Mouse (Mus musculus) kidney, adult 8-10 months (tissue): ENCODE measurements around the gene Spr.
"Not testable (repeated sequence)": the region's sequence is repeated elsewhere in the genome, so short reads cannot be mapped to it uniquely, and the experiment has no call there.

Experiments used
- DNase-seq, 2 experiments: peaks; one replicate each; pipeline ENCODE4 v3.0.0; 2022

Spr gene

DNA sequence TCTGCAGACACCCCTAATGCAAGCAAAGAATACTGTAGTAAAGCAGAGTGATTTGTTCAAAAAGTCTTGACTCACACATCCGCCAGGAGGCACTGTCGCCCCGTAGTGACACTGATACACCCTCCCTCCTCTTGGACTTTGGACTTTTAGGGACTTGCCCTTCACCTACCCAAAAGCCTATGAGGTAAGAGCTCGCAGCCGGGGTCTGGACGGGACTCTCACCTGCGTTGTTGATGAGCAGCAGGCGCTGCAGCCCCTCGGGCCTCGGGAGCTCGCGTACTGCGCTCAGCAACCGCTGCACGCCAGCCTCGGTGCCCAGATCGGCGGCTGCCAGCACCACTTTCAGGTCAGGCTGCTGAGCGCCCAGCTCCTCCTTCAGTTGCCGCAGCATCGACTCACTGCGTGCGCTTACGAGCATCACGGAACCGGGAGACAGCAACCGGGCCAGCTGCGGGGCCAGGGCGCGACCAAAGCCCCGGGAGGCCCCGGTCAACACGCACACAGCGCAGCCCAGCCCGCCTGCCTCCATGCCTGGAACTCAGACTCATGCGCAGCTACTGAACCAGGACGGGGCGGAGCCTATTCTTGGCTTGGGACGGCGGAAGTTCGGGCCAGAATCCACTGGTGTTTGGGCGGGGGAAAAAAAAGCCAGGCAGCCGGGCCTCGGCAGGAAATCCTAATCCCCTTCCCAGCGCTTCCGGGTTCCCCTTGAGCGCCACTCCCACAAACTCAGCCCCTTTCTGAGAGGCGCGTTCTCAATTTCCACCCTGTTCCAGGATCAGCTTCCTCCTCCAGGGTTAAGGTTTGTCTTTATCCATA is at the start of gene Spr:
Gene Spr (minus strand): TSS at position 550 of the 819 bp plus-strand sequence.
- DNase-seq = peak; percentile 95 to 97

DNA sequence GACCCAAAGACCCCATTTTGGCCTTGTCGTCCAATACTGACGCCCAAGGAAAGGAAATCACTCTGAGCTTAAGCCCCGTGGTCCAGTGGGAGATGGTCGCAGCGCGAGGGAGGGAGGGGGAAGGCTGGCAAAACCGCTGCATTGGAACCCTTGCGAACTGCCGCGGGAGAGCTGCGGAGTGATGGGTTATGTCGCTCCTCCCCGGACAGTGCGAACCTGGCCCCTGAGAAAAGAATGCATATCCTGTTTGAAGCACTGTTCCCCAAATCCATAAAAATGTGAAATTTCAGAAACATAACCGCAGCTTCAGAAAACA is 49.1 kb upstream of the Spr start:
- DNase-seq = no peak

DNA sequence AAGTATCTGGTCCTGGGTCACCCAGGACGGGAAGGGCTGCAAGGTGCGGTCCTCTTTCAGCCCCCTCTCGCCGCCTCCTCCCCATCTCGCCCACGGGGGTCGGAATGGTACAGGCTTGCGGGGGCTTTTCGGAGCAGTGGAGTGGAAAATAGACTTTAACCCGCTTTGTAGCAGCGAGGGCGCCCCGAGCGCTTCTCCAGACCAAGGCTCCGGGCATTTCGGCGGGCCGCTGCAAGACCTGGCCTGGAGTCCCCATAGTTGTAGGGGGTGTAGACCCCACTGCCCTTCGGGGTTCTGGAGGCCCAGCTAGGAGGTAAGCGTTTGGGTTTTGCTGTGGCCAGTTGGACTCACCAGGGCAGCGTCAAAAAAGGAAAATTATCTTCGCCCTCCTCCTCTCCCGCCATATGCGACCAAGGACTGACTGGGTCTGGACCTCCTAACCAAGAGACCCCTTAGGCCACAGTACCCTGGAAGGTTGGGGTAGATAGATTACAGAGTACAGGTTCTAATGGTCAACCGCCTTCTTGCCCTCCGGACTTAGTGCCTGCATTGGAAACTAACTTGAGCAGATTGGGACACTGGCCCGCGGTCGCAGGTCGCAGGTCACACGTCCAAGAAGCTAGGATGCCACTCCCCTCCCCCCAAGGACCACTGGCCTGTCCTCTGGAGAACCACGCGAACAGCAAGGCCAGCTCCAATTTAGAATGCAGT is 48.6 kb upstream of the Spr start:
- DNase-seq = peak; percentile 70 to 78

DNA sequence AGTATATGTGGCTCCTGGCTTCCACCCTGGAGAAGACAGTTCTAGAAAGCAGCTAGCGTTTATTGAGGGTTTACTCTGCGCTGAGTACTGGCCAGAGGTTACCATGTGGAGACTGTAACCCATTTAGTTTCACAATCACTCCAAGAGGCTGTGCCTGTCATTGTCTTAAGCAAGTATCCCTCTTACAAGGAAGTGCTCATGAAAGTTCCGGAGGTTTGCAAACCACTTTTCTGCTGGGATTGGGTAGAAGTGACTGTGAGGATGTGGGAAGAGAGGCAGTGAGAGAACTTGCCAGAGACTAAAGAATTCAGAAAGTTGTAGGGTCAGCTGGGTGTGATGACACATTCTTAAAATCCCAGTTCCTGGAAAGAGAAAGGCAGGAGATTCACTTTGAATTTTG is 46.4 kb upstream of the Spr start:
- no peak for DNase-seq

- peak; percentile 82 to 85 for DNase-seq
Measured at GRCm38 (mm10) chr6:85180036-85180435, 42.5 kb upstream of the Spr start.

GRCm38 (mm10) chr6:85179569-85179968 is 42.0 kb upstream of the Spr start:
- DNase-seq = peak in 1 of 2 experiments; percentile 53

DNA sequence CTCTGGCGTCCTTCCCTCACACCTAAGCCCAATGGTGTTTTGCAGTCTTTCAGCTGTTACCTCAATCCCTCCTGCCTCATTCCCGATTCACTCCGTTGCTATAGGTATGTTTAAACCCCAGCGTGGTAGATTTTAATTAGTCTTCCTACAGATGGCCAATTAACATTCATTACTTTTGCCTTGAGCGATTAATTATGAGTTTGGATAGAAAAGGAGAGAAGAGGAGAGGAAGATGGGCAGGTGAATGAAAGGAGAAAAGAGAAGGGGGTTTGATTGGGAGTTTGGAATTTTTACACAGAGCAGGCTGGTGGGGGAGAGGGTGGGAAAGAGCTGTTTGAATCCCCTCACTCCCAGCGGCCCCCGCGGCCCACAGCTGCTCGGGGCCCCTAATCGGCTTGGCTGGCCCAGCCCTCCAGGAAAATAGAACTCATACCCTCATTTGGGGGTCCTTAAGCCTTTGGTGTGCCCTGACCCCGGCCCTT is 27.9 kb upstream of the Spr start:
- no peak for DNase-seq

DNA sequence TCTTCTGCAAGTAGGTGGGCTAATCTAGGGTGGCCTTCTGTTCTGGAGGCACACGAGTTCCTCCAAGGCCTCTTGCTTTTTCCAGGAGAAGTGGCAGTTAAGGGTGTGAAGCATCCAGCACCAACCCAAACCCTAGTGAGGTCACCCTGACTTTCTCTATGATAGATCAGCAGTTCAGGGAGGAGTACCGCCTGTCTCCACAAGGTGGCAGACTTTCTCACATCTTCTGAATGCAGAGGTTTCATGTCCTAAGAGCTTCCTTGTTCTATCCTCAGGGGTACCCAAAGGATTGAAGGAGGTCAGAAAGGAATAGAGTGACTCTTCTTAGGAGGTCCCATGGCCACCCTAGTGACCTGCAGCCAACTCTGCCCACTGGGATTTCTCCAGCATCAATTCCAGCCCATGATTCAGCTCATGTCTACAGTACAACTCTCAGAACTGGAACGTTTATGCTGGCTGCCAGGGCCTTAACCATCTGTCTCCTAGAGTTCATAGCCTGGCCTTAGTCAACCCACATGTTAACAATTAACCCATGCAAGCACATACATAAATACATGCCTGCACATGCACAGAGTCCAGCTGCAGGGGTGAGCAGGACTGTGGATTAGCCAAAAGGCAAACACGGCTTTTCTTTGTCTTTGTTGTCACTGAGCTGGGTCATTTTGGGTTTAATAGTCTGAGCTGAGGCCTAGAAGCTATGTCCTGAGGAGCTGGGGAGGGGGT is 22.8 kb upstream of the Spr start:
- peak; percentile 72 to 92 for DNase-seq

GRCm38 (mm10) chr6:85159092-85159760 is 21.7 kb upstream of the Spr start:
- peak; percentile 44 to 62 for DNase-seq

GRCm38 (mm10) chr6:85158040-85158804 is 20.7 kb upstream of the Spr start:
- peak; percentile 53 to 54 for DNase-seq

DNA sequence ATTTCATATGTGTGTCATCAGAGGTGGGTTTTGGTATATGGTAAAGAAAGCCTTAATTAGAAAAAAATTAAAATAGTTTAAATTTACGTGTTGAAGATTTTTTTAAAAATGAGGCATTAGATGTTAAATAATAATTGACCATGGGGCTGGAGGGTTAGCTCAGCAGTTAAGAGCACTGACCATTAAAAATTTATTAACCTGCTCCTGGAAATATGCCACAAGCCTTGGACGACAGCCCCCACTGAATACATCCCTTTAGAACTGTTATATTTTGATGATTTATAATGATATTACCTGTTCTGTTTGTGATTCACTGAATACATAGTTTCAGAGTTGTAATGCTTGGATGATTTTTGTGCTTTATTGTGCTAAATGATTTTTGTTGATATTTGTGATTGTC is 19.0 kb upstream of the Spr start:
- not testable (repeated sequence) for DNase-seq

GRCm38 (mm10) chr6:85154861-85155528 is 17.4 kb upstream of the Spr start:
- peak; percentile 65 to 79 for DNase-seq

GRCm38 (mm10) chr6:85153970-85154540 is 16.5 kb upstream of the Spr start:
- peak; percentile 84 for DNase-seq

DNA sequence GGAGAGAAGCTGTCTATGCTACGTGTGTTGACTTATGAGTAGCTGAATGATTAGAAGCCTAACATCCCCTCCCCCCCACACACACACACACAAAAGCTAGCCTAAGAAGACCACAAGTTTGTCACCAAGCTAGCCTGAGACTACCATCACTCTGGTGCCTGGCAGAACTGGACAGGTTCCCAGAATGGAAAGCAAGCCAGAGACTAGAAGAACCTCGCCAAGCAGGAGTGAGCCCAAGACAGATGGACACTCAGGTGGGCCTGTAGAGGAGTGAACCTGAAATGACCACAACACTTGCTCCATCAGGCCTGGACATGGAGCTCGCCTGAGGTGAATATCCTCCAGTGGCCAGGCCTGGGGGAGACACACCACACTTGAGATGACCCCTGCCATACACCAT is 12.8 kb upstream of the Spr start:
- DNase-seq = no peak

DNA sequence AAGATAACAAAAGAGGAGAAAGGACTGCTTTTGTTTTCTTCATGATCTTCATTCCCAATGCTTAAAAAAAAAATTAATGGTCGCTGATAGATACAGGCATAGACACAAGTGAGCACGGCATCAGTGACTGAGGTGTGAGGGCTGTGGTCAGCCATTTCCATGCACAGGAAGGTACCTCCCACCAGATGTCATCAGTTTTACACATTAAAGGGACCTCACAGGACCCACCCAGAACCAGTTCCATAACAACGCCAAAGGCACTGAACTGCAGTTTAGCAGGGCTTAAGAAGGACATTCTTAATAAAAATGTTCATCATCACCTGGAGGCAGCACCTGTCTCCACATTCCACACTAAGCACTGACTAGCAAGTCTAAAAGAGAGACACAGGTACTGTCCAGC is 10.1 kb upstream of the Spr start:
- DNase-seq = no peak

- no peak for DNase-seq
Measured at GRCm38 (mm10) chr6:85144466-85144865, 6.9 kb upstream of the Spr start.

DNA sequence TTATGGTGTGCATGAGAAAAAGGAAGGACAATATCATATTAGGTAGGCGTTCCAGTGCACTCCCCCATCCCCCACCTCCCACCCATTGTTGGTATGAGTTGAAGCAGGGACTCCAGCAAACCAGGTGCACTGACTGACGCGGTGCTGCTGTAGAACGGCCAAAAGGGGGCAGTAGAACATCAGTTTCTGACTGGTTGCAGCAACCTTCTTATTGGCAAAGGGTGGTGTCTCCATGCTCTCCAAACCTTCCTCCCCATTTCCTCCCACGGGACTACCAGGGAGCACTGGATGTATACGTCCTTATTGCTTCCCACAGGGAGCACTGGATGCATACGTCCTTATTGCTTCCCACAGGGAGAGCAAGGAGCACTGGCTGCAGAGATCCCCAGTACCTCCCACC is 3.4 kb upstream of the Spr start:
- peak in 1 of 2 experiments; percentile 54 for DNase-seq

GRCm38 (mm10) chr6:85139534-85139933 is 2.0 kb upstream of the Spr start:
- DNase-seq = no peak

- DNase-seq = not testable (repeated sequence)
Measured at GRCm38 (mm10) chr6:85136784-85137183, 782 bp downstream of the Spr start.

- peak; percentile 27 to 38 for DNase-seq
Measured at GRCm38 (mm10) chr6:85132794-85133193, 4.8 kb downstream of the Spr start.

- not testable (repeated sequence) for DNase-seq
Measured at GRCm38 (mm10) chr6:85132237-85132636, 5.3 kb downstream of the Spr start.
